Mouse (Mus musculus) embryo, embryonic 10 days (tissue): ENCODE measurements at regions not wholly inside any gene's neighbourhood (a gene's known extent, or its start where the extent isn't known, plus 50 kb on each side); places are given as distances from the start of the nearest gene placed in this dataset.
"Not testable (repeated sequence)": the region's sequence is repeated elsewhere in the genome, so short reads cannot be mapped to it uniquely, and the experiment has no call there.

Experiments
- DNase-seq: peaks from one replicate; pipeline ENCODE4 v3.0.0-alpha.2; 2015; ENCODE audit warnings: low spot score

DNA sequence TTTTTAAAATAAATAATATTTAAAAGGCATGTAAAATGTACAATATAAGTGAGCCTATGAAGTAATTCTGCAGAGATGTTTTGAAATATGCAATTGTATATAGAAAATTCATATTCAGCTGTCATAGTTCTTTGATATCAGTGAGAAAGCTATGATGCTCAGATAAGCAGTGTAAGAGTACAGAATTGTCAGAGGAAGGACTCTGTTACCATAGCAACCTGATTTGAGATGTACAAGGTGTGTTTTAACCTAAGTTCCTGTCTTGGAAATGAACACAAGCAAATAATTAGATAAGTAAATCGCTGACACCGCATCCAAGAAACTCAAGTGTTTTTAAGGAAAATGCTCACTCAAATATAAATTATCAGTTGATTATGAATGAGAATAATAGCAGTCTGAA, 271.8 kb downstream of the Gabrg2 start:
- no peak for DNase-seq

DNA sequence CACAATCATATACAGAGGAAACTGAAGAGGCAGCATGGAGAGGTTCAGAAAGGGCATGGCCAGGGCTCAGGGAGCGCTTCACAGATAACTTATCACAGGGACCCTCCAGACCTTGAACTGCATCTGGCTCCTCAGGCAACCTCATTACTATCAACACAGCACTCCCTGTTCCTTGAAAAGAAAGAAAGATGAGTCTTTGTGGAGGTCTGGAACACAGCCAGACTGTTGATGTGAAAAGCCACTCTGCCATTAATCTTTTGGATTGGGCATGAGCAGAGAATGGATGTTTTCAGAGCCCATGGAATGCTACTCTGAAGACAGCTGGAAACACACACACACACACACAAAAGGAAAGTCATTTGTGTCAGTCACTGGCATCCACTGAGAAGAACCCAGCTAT, 284.0 kb downstream of the Gabrg2 start:
- no peak for DNase-seq

DNA sequence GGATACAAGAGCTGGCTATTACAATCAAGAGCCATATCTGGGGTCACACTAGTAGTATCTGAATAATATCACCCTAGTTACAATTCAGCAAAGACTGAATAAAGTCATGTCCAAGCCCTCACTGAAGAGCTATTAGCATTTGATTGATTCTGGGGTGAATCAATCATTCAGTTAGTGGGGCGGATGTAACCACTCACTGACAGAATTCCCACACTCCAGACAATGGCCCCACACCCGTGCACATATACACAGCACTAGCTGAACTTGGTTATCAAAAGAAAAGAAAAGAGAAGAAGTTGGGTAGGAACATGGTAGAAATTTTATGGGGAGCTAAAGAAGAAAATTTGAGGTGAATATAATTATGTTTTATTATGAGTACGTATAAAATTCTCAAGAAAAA, 310.0 kb downstream of the Gabrg2 start:
- DNase-seq: no peak

DNA sequence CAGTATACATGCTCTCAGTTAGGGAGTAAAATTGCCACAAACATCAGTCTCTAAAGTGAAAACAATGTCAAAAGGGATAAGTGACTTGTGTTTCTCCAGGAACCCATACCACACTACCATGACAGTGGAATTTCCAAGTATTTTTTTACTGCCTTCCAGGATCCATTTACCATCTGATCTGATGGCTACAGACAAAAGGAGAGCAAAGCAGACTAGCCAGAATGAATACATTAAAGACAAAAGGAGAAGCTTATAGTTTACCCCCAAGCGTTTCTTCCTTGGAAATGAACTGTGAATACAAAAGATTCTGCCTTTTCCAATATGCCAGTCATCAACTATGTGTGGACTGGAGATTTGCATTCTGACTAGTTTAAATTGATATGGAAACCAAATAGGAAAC, 317.7 kb downstream of the Gabrg2 start:
- DNase-seq: no peak

DNA sequence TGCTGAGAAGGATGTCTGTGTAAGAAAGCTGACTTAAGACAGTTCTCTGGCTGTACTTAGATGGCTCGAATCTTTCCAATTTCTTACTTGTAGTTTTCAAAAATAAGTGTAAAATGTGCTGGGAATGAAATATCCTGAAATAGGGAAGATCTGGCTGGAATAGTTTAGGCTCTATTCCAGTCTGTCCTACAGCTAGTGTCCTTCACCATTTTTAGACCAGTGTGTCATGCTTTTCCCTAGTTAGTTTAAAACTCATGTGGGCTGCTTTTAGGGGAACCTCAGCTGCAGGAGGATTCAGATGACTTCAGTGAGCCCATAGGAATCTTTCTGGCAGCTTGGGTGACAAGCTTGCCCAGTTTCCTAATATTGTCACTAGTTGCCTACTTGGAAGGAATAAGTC, 348.1 kb downstream of the Gabrg2 start:
- DNase-seq: no peak

DNA sequence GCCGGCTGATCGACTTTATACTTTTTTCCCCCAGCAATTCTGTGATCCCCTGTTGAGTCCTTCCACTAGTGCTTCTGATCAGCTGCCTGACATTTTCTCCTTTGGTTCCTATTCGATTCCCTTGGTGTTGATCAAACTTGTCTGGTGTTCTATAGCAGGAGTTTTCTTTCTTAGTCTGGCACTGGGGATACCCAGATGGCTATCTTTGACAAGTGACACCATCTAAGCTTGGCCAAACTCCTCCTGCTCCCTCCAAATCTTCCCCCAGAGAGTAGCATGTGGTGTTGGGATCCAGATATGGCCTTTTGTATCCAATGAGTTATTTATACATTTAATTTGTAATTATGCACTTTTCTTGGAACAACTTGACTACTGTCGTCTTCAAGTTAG, 355.2 kb downstream of the Gabrg2 start:
- DNase-seq: no peak

DNA sequence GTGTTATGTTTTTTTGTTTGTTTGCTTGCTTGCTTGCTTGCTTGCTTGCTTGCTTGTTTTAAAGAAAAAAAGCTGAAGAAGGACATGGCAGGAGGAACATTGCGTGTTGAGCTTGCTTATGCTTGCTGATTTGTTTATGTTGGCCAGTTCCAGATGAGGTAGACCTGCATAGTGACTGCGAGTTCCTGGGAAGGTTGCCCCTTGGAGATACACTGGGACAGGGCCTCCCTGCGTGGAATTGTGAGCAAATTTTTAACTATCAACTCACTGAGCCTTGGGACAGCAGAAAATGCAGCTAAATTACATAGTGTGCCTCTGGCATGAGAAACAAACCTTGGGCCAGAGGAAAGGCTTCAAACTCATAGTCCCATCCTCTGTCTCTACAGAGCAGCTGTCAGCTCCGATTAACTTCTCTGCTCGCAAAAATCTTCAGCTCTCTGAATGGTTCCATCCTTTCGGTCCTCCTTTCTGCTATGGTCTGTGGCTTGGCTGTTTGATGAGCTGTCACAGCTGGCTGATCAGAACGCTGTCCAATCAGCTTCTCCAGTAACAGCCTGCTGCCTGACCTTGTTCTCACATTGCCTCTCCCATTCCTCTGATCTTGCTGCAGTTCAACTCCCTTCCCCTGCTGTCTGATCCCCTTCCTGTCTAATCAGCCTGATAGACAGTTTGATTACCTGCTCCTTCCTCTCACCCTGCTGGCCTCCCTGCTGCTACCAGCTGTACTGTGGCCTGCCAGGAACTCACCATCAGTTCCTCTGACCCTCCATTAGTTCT, 355.7 kb downstream of the Gabrg2 start:
- DNase-seq: peak; percentile 76

DNA sequence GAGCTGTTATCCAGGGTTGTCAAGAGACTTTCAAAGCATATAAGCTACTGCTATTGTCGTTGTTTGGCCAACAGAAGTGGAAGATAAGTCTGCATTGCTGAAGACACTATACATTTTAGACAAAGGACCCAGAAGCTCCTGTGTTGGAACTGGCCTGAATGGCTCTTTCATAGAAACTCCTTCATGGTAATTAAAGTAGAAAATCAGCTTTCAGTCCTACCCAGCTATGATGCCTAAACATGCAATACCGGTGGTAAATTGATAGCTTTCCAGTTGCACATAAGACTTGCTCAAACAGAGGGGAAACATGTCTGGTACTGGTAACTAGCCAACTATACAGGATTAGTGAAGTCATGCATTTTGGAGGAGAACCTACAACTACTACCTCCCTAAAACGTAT, 356.6 kb downstream of the Gabrg2 start:
- no peak for DNase-seq

DNA sequence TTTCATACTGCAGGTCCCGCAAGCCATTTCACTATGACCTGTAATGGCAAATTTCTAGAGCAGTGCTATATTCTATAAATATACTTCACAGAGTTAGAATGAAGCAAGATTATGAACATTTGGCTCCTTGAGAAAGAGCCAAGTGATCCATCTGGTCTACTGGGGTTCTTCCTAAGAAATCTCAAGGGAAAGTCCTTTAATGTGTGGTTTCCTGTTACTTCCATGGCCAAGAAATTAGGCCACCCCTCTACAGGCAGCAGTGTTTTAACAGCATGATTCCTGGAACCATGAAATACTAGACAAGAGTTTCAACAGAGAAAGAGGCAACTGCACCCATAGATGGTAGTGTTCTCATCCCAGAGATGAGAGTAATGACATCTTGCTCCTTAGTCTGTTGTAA, 401.7 kb downstream of the Gabrg2 start:
- DNase-seq: no peak

DNA sequence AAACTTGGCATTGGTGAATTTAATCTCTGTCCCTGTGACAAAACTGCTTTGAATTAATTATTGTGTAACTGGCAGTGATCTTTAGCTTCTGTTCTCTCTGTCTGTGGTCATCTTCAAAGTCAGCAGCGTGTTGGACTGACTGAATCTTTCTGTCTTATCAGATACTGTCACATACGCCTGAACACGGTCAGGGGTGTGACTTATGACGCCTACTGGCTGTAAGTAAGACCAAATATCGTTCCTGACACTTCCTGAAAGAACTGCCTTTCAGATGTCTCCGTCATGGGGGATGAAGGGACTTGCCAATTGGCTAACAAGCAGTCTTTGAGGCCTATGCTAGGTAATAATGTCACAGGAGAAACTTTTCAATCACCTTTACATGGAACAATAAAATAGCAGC, 402.2 kb downstream of the Gabrg2 start:
- no peak for DNase-seq

DNA sequence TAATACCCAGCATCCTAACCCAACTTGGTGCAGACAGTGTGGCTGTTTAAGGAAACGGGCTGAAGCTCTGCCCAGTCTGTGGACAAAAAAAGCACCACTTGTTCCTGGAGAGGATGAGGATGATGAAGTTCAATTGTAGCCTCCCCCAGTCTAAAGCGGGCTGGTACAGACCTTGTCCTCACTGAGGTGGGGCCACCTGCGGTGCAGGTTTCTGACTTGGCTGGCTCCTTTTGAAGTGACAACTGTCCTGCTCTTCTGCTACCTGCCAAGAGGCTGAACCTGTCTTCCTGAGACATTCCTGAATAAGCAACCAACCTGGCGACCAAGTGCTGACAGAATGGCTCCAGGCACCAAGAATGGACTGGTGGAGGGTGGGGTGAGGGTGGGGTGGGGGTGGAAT, 409.2 kb downstream of the Gabrg2 start:
- not testable (repeated sequence) for DNase-seq
